Mouse (Mus musculus) brain, embryonic 14.5 days (tissue): ENCODE measurements around the gene Nf1. TPM values are rescaled to one million over a fixed set of nuclear protein-coding genes. Genes with fewer than 3 reads are reported as not detected.

Source experiments
- DNase-seq: peaks from one replicate; pipeline ENCODE4 v3.0.0-alpha.2; 2011; ENCODE audit warnings: low read depth
- CTCF ChIP-seq: fragments of 200-500 bp; IDR thresholded peaks from 2 replicates; pipeline ENCODE4 v1.5.1; 2012; ENCODE audit warnings: inconsistent platforms, mild to moderate bottlenecking, moderate library complexity, borderline replicate concordance; ENCODE audit not compliant: insufficient read depth, insufficient read length; ENCODE audit errors: extremely low read depth
- POLR2A ChIP-seq: fragments of 200-500 bp; IDR thresholded peaks from 2 replicates; pipeline ENCODE4 v1.6.1; 2012; ENCODE audit warnings: mild to moderate bottlenecking, inconsistent platforms, borderline replicate concordance; ENCODE audit not compliant: poor library complexity, insufficient read depth, insufficient read length, severe bottlenecking; ENCODE audit errors: extremely low read depth
- polyA plus RNA-seq: library from polyadenylated mRNA; depleted of rRNA; stranded (reverse); fragments of >200 nt; gene quantifications from 2 replicates; pipeline ENCODE4 v1.2.3, GENCODE M21; 2012

The Nf1 gene
- polyA plus RNA-seq, 1 experiment, result 41.7 TPM

DNA sequence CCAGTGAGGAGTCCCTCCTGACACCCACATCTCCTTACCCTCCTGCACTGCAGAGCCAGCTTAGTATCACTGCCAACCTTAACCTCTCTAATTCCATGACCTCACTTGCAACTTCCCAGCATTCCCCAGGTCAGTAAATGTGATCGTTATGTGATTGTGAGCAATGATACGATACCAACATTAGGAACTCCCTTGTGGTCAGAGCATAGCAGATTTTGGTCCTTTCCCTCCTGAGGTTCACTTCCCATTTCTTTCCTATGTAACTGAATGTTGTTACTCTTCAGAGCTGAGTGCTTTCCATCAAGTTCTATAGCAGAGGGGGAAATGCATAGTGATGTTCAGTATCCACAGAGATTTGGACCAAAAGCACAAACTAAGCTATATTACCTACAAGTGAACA is 230.8 kb downstream of the Nf1 start:
- DNase-seq, result no peak
- TF ChIP-seq POLR2A (no peak), CTCF (no peak)

- DNase-seq, result no peak
- TF ChIP-seq POLR2A (no peak), CTCF (no peak)
These were observed 234.3 kb downstream of the Nf1 start for GRCm38 (mm10) chr11:79573836-79574235.

GRCm38 (mm10) chr11:79575383-79576073 is 236.0 kb downstream of the Nf1 start:
- TF ChIP-seq POLR2A, result no peak
- no peak for TF ChIP-seq CTCF
- DNase-seq, result no peak

GRCm38 (mm10) chr11:79577741-79578140 is 238.2 kb downstream of the Nf1 start:
- DNase-seq, result peak; percentile 78

DNA sequence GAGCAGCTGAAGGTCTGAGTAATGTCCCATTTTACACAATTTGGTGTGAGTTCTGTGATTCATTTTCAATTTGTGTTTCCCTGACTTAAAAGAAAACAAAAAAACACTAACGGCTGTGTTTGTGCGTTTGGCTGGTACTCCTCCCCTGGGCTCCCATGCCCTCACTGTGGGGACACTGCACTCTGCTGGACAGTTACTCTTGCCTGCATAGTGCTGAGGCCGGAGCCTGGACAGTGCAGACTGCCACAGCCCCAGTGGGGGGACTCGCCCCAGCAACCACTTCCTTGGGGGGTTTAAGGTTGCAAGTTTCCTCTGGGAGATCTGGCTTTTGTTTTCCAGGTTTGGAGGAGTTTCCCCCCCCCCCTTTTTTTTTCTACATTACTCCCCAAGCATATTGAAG is 241.2 kb downstream of the Nf1 start:
- DNase-seq, result no peak
- no peak for TF ChIP-seq CTCF
- no peak for TF ChIP-seq POLR2A

More at GRCm38 (mm10) chr11:79577741-79578140, 238.2 kb downstream of the Nf1 start:
- TF ChIP-seq POLR2A (no peak), CTCF (peak; percentile 75; the same call in 1 of the 2 replicates)

- no peak for TF ChIP-seq CTCF
- no peak for TF ChIP-seq POLR2A
- no peak for DNase-seq
These were observed 241.8 kb downstream of the Nf1 start for GRCm38 (mm10) chr11:79581257-79581656.

DNA sequence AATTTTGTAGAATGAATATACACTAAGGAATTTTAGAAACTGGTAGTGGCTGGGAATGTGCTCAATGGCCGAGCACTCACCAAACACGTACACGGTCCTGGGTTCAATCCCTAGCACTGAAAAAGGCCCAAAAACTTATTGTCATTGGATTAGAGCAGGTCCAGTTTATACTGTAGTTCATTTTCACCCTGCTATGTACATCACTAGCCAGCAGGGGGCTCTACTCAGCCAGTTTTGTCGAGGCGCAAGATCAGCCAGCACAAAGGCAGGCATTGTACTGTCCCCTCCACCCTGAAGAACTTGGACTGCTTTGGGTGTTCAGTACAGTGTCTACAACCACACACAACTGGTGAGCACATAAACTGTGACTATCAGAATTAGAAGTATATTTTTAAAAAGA is 244.7 kb downstream of the Nf1 start:
- TF ChIP-seq CTCF, result peak; percentile 88
- no peak for TF ChIP-seq POLR2A
- DNase-seq, result peak; percentile 92

GRCm38 (mm10) chr11:79589317-79590075 is 250.0 kb downstream of the Nf1 start:
- TF ChIP-seq CTCF (peak; percentile 37; the same call in 1 of the 2 replicates), POLR2A (no peak)
- peak; percentile 43 for DNase-seq

GRCm38 (mm10) chr11:79590664-79591590 is 251.4 kb downstream of the Nf1 start, which contains the start of gene Rab11fip4:
Gene Rab11fip4 (plus strand): TSS chr11:79591212.
- TF ChIP-seq CTCF (no peak), POLR2A (peak; percentile 77)
- peak; percentile 89 for DNase-seq

- no peak for TF ChIP-seq CTCF
- no peak for TF ChIP-seq POLR2A
- DNase-seq, result peak; percentile 53
These were observed 252.1 kb downstream of the Nf1 start for GRCm38 (mm10) chr11:79591591-79591975.

GRCm38 (mm10) chr11:79593495-79593894 is 254.0 kb downstream of the Nf1 start:
- DNase-seq, result no peak
- TF ChIP-seq POLR2A, result no peak

GRCm38 (mm10) chr11:79610454-79610853 is 271.0 kb downstream of the Nf1 start:
- TF ChIP-seq POLR2A (no peak), CTCF (no peak)
- DNase-seq, result no peak
